Mouse (Mus musculus) limb, embryonic 12.5 days (tissue): ENCODE measurements around the gene Elmod3. TPM values are rescaled to one million over a fixed set of nuclear protein-coding genes. Genes with fewer than 3 reads are reported as not detected.
A peak's percentile ranks its signal among the peaks of the same experiment; 100 is the strongest.

Source experiments
- ATAC-seq: fragments of 200-750 bp; cut with Nextera tagmentation; 2 replicates; pipeline ENCODE4 v1.8.0; 2017; ENCODE audit warnings: low read depth, moderate TSS enrichment; ENCODE audit not compliant: insufficient number of reproducible peaks, insufficient read depth, low FRiP score, low TSS enrichment
- H3K27ac ChIP-seq: fragments of 300-500 bp; sonication (generic); 2 replicates; pipeline ENCODE4 v1.5.1; 2016; ENCODE audit warnings: mild to moderate bottlenecking, moderate library complexity
- H3K27me3 ChIP-seq: fragments of 300-500 bp; sonication (generic); 2 replicates; pipeline ENCODE4 v1.6.1; 2016; ENCODE audit warnings: mild to moderate bottlenecking, moderate library complexity
- H3K36me3 ChIP-seq: fragments of 300-500 bp; sonication (generic); 2 replicates; pipeline ENCODE4 v1.6.1; 2016; ENCODE audit warnings: mild to moderate bottlenecking, moderate library complexity
- H3K4me1 ChIP-seq: fragments of 300-500 bp; sonication (generic); replicated peaks from 2 replicates; pipeline ENCODE4 v1.6.1; 2016
- H3K4me2 ChIP-seq: fragments of 300-500 bp; sonication (generic); 2 replicates; pipeline ENCODE4 v1.6.1; 2016; ENCODE audit warnings: mild to moderate bottlenecking, moderate library complexity
- H3K4me3 ChIP-seq: fragments of 300-500 bp; sonication (generic); replicated peaks from 2 replicates; pipeline ENCODE4 v1.5.1; 2016; ENCODE audit warnings: mild to moderate bottlenecking
- H3K9ac ChIP-seq: fragments of 300-500 bp; sonication (generic); replicated peaks from 2 replicates; pipeline ENCODE4 v1.6.1; 2016; ENCODE audit warnings: mild to moderate bottlenecking, moderate library complexity
- H3K9me3 ChIP-seq: fragments of 300-500 bp; sonication (generic); 2 replicates; pipeline ENCODE4 v1.6.1; 2016; ENCODE audit warnings: mild to moderate bottlenecking, moderate library complexity
- WGBS: fragments of 180-500 bp; shearing (Covaris S2); methylation state at CpG from one replicate; pipeline ENCODE4 v1.1.7; 2016; 5-methylcytosine and 5-hydroxymethylcytosine counted together
- polyA plus RNA-seq: library from polyadenylated mRNA; unstranded; fragments of >200 nt; fragmentation: Nextera tagmentation; extraction: Ambion mirVana; gene quantifications from 2 replicates; pipeline ENCODE4 v1.2.1, GENCODE M21; 2016

Elmod3 gene
- polyA plus RNA-seq, 1 experiment from 2014 or later: 14.8 TPM

- H3K36me3 ChIP-seq: peaks cover 75% of the 10 kb centered on the region
- H3K27ac ChIP-seq: no peak overlapping the region
- no peak overlapping the region for H3K4me3 ChIP-seq
- no peak overlapping the region for H3K9ac ChIP-seq
- no peaks in the 10 kb centered on the region for H3K4me1 ChIP-seq
- ATAC-seq: no peak
- no peaks in the 10 kb centered on the region for H3K27me3 ChIP-seq
- WGBS: 92% methylated on average over 16 of the region's 16 CpGs
- no peaks in the 10 kb centered on the region for H3K9me3 ChIP-seq
- no peak overlapping the region for H3K4me2 ChIP-seq
Measured at GRCm38 (mm10) chr6:72627276-72627675, 29.1 kb upstream of the Elmod3 start.

- Histone ChIP-seq H3K27ac (no peak overlapping the region), H3K4me1 (no peaks in the 10 kb centered on the region), H3K27me3 (no peaks in the 10 kb centered on the region), H3K9ac (no peak overlapping the region), H3K36me3 (peaks cover 66% of the 10 kb centered on the region), H3K4me3 (no peak overlapping the region), H3K9me3 (no peaks in the 10 kb centered on the region), H3K4me2 (no peak overlapping the region)
- no peak for ATAC-seq
- 88% methylated on average over 7 of the region's 7 CpGs for WGBS
Measured at GRCm38 (mm10) chr6:72626391-72626790, 28.2 kb upstream of the Elmod3 start.

- Histone ChIP-seq H3K27ac (no peak overlapping the region), H3K4me2 (no peak overlapping the region), H3K9ac (no peak overlapping the region), H3K4me3 (no peak overlapping the region), H3K9me3 (no peaks in the 10 kb centered on the region), H3K4me1 (no peaks in the 10 kb centered on the region), H3K27me3 (no peaks in the 10 kb centered on the region), H3K36me3 (peaks cover 40% of the 10 kb centered on the region)
- 91% methylated on average over 8 of the region's 8 CpGs for WGBS
- ATAC-seq: no peak
Measured at GRCm38 (mm10) chr6:72623661-72624402, 25.6 kb upstream of the Elmod3 start.

- H3K9me3 ChIP-seq: no peaks in the 10 kb centered on the region
- no peak overlapping the region for H3K4me3 ChIP-seq
- no peaks in the 10 kb centered on the region for H3K4me1 ChIP-seq
- no peak overlapping the region for H3K27ac ChIP-seq
- WGBS: 44% methylated on average over 3 of the region's 3 CpGs
- no peak for ATAC-seq
- peaks cover 31% of the 10 kb centered on the region for H3K36me3 ChIP-seq
- no peak overlapping the region for H3K9ac ChIP-seq
- no peak overlapping the region for H3K4me2 ChIP-seq
- no peaks in the 10 kb centered on the region for H3K27me3 ChIP-seq
Measured at GRCm38 (mm10) chr6:72622917-72623316, 24.7 kb upstream of the Elmod3 start.

- Histone ChIP-seq H3K4me2 (no peak overlapping the region), H3K9me3 (no peaks in the 10 kb centered on the region), H3K27ac (no peak overlapping the region), H3K36me3 (peaks cover 12% of the 10 kb centered on the region), H3K4me3 (no peak overlapping the region), H3K9ac (no peak overlapping the region), H3K27me3 (no peaks in the 10 kb centered on the region), H3K4me1 (peaks cover 7% of the 10 kb centered on the region)
- no peak for ATAC-seq
- WGBS: 90% methylated on average over 5 of the region's 5 CpGs
Measured at GRCm38 (mm10) chr6:72620920-72621319, 22.7 kb upstream of the Elmod3 start.

- H3K9me3 ChIP-seq: no peaks in the 10 kb centered on the region
- H3K27ac ChIP-seq: no peak overlapping the region; the same call in 1 of the 2 replicates
- ATAC-seq: no peak
- no peak overlapping the region for H3K4me3 ChIP-seq
- no peak overlapping the region for H3K9ac ChIP-seq
- 64% methylated on average over 12 of the region's 12 CpGs for WGBS
- H3K27me3 ChIP-seq: no peaks in the 10 kb centered on the region
- H3K4me2 ChIP-seq: no peak overlapping the region
- peaks cover 17% of the 10 kb centered on the region for H3K4me1 ChIP-seq
- H3K36me3 ChIP-seq: peaks cover 3% of the 10 kb centered on the region; the same call in 1 of the 2 replicates
Measured at GRCm38 (mm10) chr6:72619734-72620532, 21.7 kb upstream of the Elmod3 start.

GRCm38 (mm10) chr6:72616643-72617288 is 18.6 kb upstream of the Elmod3 start, which contains the start of gene Tgoln1:
Tgoln1 (minus strand) TSS chr6:72617000.
- no peaks in the 10 kb centered on the region for H3K9me3 ChIP-seq
- peaks cover 29% of the 10 kb centered on the region for H3K4me1 ChIP-seq
- H3K27me3 ChIP-seq: no peaks in the 10 kb centered on the region
- peak within 1 kb of the TSS; percentile 89 for H3K27ac ChIP-seq
- H3K9ac ChIP-seq: peak within 1 kb of the TSS; percentile 79
- H3K4me2 ChIP-seq: peak within 1 kb of the TSS; percentile 90
- ATAC-seq: peak; percentile 96
- peaks cover 18% of the 10 kb centered on the region for H3K36me3 ChIP-seq
- peak within 1 kb of the TSS; percentile 71 for H3K4me3 ChIP-seq
- WGBS: under 1% methylated on average over 41 of the region's 41 CpGs

- H3K9me3 ChIP-seq: no peaks in the 10 kb centered on the region
- peaks cover 28% of the 10 kb centered on the region for H3K36me3 ChIP-seq
- WGBS: 28% methylated on average over 25 of the region's 25 CpGs
- peak overlapping the region; percentile 90 for H3K4me2 ChIP-seq
- peak overlapping the region; percentile 79 for H3K9ac ChIP-seq
- peaks cover 29% of the 10 kb centered on the region for H3K4me1 ChIP-seq
- no peak overlapping the region for H3K27ac ChIP-seq
- ATAC-seq: no peak
- no peaks in the 10 kb centered on the region for H3K27me3 ChIP-seq
- H3K4me3 ChIP-seq: peak overlapping the region; percentile 71
Measured at GRCm38 (mm10) chr6:72615561-72616375, 17.6 kb upstream of the Elmod3 start.

- no peak overlapping the region for H3K27ac ChIP-seq
- no peak overlapping the region for H3K9ac ChIP-seq
- ATAC-seq: no peak
- H3K9me3 ChIP-seq: no peaks in the 10 kb centered on the region
- 66% methylated on average over 2 of the region's 2 CpGs for WGBS
- no peaks in the 10 kb centered on the region for H3K27me3 ChIP-seq
- peak overlapping the region; percentile 71 for H3K4me3 ChIP-seq
- peaks cover 29% of the 10 kb centered on the region for H3K4me1 ChIP-seq
- H3K36me3 ChIP-seq: peaks cover 34% of the 10 kb centered on the region
- H3K4me2 ChIP-seq: peak overlapping the region; percentile 90
Measured at GRCm38 (mm10) chr6:72615151-72615550, 16.9 kb upstream of the Elmod3 start.

GRCm38 (mm10) chr6:72610261-72610660 is 12.0 kb upstream of the Elmod3 start:
- WGBS: 88% methylated on average over 4 of the region's 4 CpGs

More at GRCm38 (mm10) chr6:72610261-72610660, 12.0 kb upstream of the Elmod3 start:
- Histone ChIP-seq H3K4me1 (peaks cover 15% of the 10 kb centered on the region), H3K9me3 (no peaks in the 10 kb centered on the region), H3K36me3 (peaks cover 75% of the 10 kb centered on the region), H3K4me2 (no peak overlapping the region), H3K27me3 (no peaks in the 10 kb centered on the region), H3K4me3 (no peak overlapping the region), H3K27ac (no peak overlapping the region), H3K9ac (no peak overlapping the region)
- ATAC-seq: no peak
